Mouse (Mus musculus) embryo, embryonic 11.5 days (tissue): ENCODE results near the gene Iqgap2.

Experiments used
- DNase-seq: peaks from one replicate; pipeline ENCODE4 v3.0.0-alpha.2; 2012; ENCODE audit warnings: low read depth, low spot score

Gene Iqgap2

DNA sequence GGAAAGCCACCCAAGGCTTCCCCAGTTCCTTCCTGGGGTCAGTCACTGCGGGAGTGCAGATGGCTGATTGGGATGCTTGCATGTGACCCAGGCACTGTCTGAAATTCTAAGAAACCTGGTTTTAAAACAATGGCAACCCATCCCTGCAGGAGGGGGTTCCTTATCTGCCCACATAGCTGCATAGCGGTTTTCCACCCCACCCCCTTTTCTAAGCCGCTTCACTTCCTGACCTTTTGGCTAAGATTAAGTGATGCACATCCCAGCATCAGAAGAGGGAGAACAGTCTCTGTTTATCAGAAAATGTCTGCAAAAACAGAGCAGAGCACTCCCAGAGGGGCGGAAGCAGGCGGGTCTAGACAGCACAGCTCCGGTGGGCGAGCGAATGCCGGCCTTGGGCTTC lies 234.6 kb downstream of the Iqgap2 start:
- no peak for DNase-seq

DNA sequence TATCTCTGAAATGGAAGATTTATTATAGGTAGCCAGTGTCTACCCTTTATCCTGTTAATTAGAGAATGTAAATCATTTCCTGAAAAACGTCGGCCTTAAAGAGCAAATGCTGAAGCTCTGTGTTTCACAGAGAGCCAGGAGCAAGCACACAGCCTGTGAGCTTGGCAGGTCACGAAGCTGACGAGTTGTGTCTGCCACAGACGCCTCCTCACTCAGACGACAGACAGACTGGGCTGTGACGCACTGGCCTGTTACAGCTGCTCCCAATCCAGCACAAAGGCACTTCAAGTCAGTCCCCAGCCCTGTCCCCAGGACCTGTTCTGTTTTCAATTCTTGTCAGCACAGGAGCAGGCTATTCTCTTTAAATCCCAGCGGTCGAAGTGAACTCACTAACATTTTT lies 236.4 kb downstream of the Iqgap2 start:
- DNase-seq, result no peak

DNA sequence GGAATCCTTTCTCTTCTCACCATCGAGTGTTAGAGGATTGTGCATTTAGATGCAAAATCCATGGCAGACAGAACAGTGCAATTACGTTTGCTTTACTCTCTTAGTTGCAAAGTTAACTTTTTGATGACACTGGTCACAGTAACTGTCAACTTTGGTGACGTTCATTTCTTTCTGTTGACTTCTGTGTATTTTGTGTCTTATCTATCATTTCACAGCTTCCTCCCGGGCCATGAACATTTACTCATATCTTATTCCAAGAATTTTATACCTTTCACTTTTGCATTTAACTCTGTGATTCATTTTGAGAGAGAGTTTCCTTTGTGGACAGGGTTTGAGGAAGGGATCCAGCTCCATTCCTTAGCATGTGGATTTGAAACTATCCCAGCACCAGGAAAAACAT lies 238.0 kb downstream of the Iqgap2 start:
- no peak for DNase-seq

GRCm38 (mm10) chr13:95651870-95652668 lies 239.7 kb downstream of the Iqgap2 start:
- no peak for DNase-seq

DNA sequence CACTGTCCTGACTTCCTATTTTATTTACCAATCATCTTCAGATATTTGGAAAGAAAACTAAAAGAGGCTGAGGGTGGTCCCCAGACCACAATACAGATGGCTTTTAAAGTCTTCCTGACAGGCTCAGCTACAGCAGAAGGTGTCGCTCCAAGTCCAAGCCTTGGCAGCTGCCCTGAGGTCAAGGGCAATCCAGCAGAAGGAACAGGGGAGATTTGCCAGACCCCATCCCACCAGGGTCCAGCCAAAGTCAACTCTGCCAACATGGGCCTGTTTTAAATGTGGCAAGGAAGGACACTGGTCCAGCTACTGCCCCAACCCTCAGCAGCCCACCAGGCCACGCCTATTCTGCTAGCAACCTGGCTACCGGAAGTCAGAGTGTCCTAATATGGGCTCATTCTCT lies 241.8 kb downstream of the Iqgap2 start:
- no peak for DNase-seq

GRCm38 (mm10) chr13:95647248-95647647 lies 244.5 kb downstream of the Iqgap2 start:
- no peak for DNase-seq

- no peak for DNase-seq
Measured at GRCm38 (mm10) chr13:95646687-95647111, 245.0 kb downstream of the Iqgap2 start.

- no peak for DNase-seq
Measured at GRCm38 (mm10) chr13:95643740-95644139, 248.0 kb downstream of the Iqgap2 start.

- DNase-seq, result no peak
Measured at GRCm38 (mm10) chr13:95641061-95641986, 250.4 kb downstream of the Iqgap2 start.

DNA sequence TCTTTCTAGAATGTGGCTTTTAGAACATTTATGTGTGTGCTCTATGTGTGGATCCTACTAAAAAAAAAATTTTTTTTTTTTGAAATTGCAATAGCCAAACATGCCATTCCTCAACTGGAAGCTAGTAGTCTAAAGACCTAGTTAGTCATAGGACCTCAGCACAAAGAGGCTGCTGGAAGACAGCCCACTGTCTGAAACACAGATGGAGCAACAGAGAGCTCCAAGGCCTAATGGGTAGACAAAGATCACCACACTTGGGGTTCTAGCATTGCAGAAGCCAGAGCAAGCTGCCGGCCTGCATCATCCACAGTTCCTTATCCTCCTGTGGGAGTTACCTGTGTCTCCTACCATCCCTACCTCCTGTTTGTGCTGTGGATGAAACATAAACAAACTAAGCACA lies 251.3 kb downstream of the Iqgap2 start:
- DNase-seq, result no peak

- DNase-seq, result no peak
Measured at GRCm38 (mm10) chr13:95639336-95640116, 252.2 kb downstream of the Iqgap2 start.

GRCm38 (mm10) chr13:95638894-95639293 lies 252.8 kb downstream of the Iqgap2 start:
- DNase-seq, result no peak

- no peak for DNase-seq
Measured at GRCm38 (mm10) chr13:95637737-95638136, 254.0 kb downstream of the Iqgap2 start.

- DNase-seq, result no peak
Measured at GRCm38 (mm10) chr13:95635301-95635700, 256.4 kb downstream of the Iqgap2 start.

- no peak for DNase-seq
Measured at GRCm38 (mm10) chr13:95634451-95634850, 257.3 kb downstream of the Iqgap2 start.

GRCm38 (mm10) chr13:95633384-95633783 lies 258.3 kb downstream of the Iqgap2 start:
- DNase-seq, result no peak

DNA sequence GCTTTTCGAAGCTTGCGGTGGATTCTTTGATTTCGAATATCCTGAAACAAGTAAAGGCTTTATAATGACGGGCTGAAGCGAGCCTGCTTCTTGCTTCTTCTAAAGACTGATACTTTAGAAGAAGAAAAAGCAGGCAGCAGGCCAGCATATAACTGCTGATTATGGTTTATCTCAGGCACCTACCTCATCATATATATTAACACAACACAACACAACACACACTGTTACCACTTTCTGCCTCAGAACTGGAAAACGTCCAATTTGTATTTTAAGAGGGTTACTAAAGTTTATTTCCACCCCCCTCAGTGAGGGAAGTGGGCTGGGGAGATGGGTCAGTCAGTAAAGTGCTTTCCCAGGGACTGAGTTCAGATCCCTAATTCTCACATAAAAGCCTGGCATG lies 259.6 kb downstream of the Iqgap2 start:
- no peak for DNase-seq

GRCm38 (mm10) chr13:95630747-95631146 lies 261.0 kb downstream of the Iqgap2 start:
- DNase-seq, result no peak

GRCm38 (mm10) chr13:95629751-95630150 lies 262.0 kb downstream of the Iqgap2 start:
- DNase-seq, result no peak

- no peak for DNase-seq
Measured at GRCm38 (mm10) chr13:95626696-95627095, 265.0 kb downstream of the Iqgap2 start.

- DNase-seq, result no peak
Measured at GRCm38 (mm10) chr13:95623042-95623441, 268.7 kb downstream of the Iqgap2 start.

DNA sequence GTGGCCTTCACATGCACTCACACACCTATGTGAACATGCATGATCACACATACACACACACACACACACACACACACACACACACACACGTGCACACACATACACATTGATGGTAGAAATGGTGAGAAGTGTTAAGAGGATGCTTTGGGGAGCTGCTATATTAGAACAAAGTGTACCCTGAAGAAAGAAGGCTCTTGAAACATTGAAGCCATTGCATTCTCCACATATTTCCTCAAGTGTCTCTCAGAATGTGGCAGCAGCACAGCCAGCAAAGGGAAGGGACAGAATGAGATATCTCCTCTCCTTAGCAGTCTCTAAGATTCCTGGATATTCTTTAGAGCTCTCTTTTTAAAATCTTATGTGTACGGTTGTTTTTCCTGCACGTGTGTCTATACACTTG lies 270.2 kb downstream of the Iqgap2 start:
- DNase-seq, result no peak
